Mouse (Mus musculus) hindbrain, embryonic 14.5 days (tissue): ENCODE measurements around the gene Vmn1r201. TPM values are rescaled to one million over a fixed set of nuclear protein-coding genes. Genes with fewer than 3 reads are reported as not detected.

ENCODE experiments used
- ATAC-seq: fragments of 200-750 bp; cut with Nextera tagmentation; 2 replicates; pipeline ENCODE4 v1.8.0; 2017; ENCODE audit warnings: moderate number of reproducible peaks, mild to moderate bottlenecking, moderate TSS enrichment, moderate library complexity; ENCODE audit not compliant: low FRiP score
- DNase-seq: peaks from one replicate; pipeline ENCODE4 v3.0.0-alpha.2; 2015; ENCODE audit warnings: low spot score
- H3K27ac ChIP-seq: fragments of 300-500 bp; sonication (generic); 2 replicates; pipeline ENCODE4 v1.5.1; 2014; ENCODE audit warnings: mild to moderate bottlenecking, moderate library complexity
- H3K27me3 ChIP-seq: fragments of 300-500 bp; sonication (generic); 2 replicates; pipeline ENCODE4 v1.6.1; 2014; ENCODE audit warnings: mild to moderate bottlenecking, low read length, mixed read lengths; ENCODE audit not compliant: control insufficient read depth, insufficient read depth
- H3K36me3 ChIP-seq: fragments of 300-500 bp; sonication (generic); replicated peaks from 2 replicates; pipeline ENCODE4 v1.6.1; 2014; ENCODE audit not compliant: control insufficient read depth, insufficient read depth
- H3K4me1 ChIP-seq: fragments of 300-500 bp; sonication (generic); replicated peaks from 2 replicates; pipeline ENCODE4 v1.6.1; 2014; ENCODE audit warnings: antibody characterized with exemption, low read length, mixed read lengths; ENCODE audit not compliant: control insufficient read depth, insufficient read depth
- H3K4me2 ChIP-seq: fragments of 300-500 bp; sonication (generic); replicated peaks from 2 replicates; pipeline ENCODE4 v1.6.1; 2014; ENCODE audit warnings: mild to moderate bottlenecking, moderate library complexity
- H3K4me3 ChIP-seq: fragments of 300-500 bp; sonication (generic); replicated peaks from 2 replicates; pipeline ENCODE4 v1.5.1; 2014; ENCODE audit warnings: mild to moderate bottlenecking, low read length
- H3K9ac ChIP-seq: fragments of 300-500 bp; sonication (generic); 2 replicates; pipeline ENCODE4 v1.6.1; 2014
- H3K9me3 ChIP-seq: fragments of 300-500 bp; sonication (generic); 2 replicates; pipeline ENCODE4 v1.6.1; 2016; ENCODE audit warnings: low read length; ENCODE audit not compliant: control insufficient read depth
- whole genome bisulfite sequencing: fragments of 180-500 bp; shearing (Covaris S2); extraction: QIAGEN DNeasy Blood & Tissue Kit; methylation state at CpG from one replicate; pipeline ENCODE4 v1.1.7; 2014; 5-methylcytosine and 5-hydroxymethylcytosine counted together
- polyA plus RNA-seq: library from polyadenylated mRNA; unstranded; fragments of >200 nt; fragmentation: Nextera tagmentation; extraction: Ambion mirVana; gene quantifications from 2 replicates; pipeline ENCODE4 v1.2.1, GENCODE M21; 2014

The Vmn1r201 gene
- polyA plus RNA-seq, result not detected in 2 replicates

- no peaks in the 10 kb centered on the region for H3K4me1 ChIP-seq
- H3K9ac ChIP-seq, result no peak within 1 kb of the TSS
- no peak within 1 kb of the TSS for H3K4me2 ChIP-seq
- H3K9me3 ChIP-seq, result no peaks in the 10 kb centered on the region
- H3K36me3 ChIP-seq, result no peaks in the 10 kb centered on the region
- no peak for ATAC-seq
- DNase-seq, result no peak
- no peak within 1 kb of the TSS for H3K27ac ChIP-seq
- H3K4me3 ChIP-seq, result no peak within 1 kb of the TSS
- H3K27me3 ChIP-seq, result no peaks in the 10 kb centered on the region
- 69% methylated on average over 1 of the region's 1 CpGs for WGBS
These were observed at the start of gene Vmn1r201 for GRCm38 (mm10) chr13:22471623-22472022. Gene Vmn1r201 (plus strand): TSS chr13:22471923.

- no peak overlapping the region for H3K27ac ChIP-seq
- DNase-seq, result no peak
- no peak for ATAC-seq
- H3K4me1 ChIP-seq, result no peaks in the 10 kb centered on the region
- no peaks in the 10 kb centered on the region for H3K9me3 ChIP-seq
- H3K4me3 ChIP-seq, result no peak overlapping the region
- H3K9ac ChIP-seq, result no peak overlapping the region
- no peaks in the 10 kb centered on the region for H3K27me3 ChIP-seq
- no peak overlapping the region for H3K4me2 ChIP-seq
- H3K36me3 ChIP-seq, result no peaks in the 10 kb centered on the region
These were observed 16.6 kb upstream of the Vmn1r201 start for GRCm38 (mm10) chr13:22455145-22455544.

DNA sequence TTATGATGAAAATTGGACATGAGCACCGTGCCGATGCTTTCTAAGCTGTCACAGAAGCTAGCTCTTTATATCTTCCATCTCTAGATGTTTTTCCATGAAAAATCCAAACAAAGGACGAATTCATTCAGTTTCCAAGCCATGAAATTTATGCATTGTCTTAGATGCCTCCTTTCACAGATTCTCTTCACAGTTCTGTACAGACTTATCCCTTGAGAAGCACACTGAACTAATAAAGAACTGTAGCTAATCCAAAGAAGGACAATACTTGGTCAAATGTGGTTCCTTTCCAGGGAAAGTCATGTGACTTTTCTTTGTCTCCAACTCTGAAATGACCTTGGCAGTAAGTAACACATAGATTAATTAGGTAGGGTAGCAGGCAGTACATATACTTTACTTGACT lies 30.7 kb downstream of the Vmn1r201 start:
- no peaks in the 10 kb centered on the region for H3K9me3 ChIP-seq
- no peaks in the 10 kb centered on the region for H3K36me3 ChIP-seq
- 39% methylated on average over 3 of the region's 3 CpGs for WGBS
- no peak overlapping the region for H3K9ac ChIP-seq
- DNase-seq, result no peak
- ATAC-seq, result no peak
- H3K4me2 ChIP-seq, result no peak overlapping the region
- H3K4me1 ChIP-seq, result no peaks in the 10 kb centered on the region
- H3K27ac ChIP-seq, result no peak overlapping the region
- H3K4me3 ChIP-seq, result no peak overlapping the region
- no peaks in the 10 kb centered on the region for H3K27me3 ChIP-seq

DNA sequence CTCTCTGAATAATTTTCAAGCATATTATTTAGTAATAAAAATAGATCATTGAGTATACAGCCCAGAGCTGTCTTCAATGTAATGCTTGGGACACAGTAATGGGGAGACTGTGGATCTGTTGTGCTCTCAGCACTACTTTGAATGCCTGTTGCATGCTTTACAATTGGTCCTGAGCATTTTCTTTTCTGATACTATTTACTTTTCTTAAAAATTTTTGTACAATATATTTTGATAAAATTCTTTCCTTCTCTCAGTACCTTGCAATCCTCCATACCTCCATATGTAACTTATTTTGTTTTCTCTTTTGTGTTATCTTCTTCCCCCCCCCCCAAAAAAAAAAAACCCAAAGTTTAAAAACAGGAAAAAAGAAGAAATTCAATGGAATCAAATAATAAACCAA lies 33.6 kb downstream of the Vmn1r201 start, which contains the start of gene Vmn1r202:
Gene Vmn1r202 (minus strand): TSS at position 101 of the 400 bp plus-strand sequence.
- no peaks in the 10 kb centered on the region for H3K9me3 ChIP-seq
- no peak for DNase-seq
- no peaks in the 10 kb centered on the region for H3K36me3 ChIP-seq
- H3K4me2 ChIP-seq, result no peak within 1 kb of the TSS
- no peaks in the 10 kb centered on the region for H3K27me3 ChIP-seq
- no peak within 1 kb of the TSS for H3K4me3 ChIP-seq
- H3K4me1 ChIP-seq, result no peaks in the 10 kb centered on the region
- H3K9ac ChIP-seq, result no peak within 1 kb of the TSS
- ATAC-seq, result no peak; the same call in 1 of the 2 replicates
- no peak within 1 kb of the TSS for H3K27ac ChIP-seq

GRCm38 (mm10) chr13:22517814-22518213 lies 46.1 kb downstream of the Vmn1r201 start, which contains the start of gene Vmn1r203:
Gene Vmn1r203 (plus strand): TSS chr13:22518114.
- Histone ChIP-seq H3K4me3 (no peak within 1 kb of the TSS), H3K27me3 (no peaks in the 10 kb centered on the region), H3K4me1 (no peaks in the 10 kb centered on the region), H3K9ac (no peak within 1 kb of the TSS), H3K36me3 (no peaks in the 10 kb centered on the region), H3K27ac (no peak within 1 kb of the TSS), H3K9me3 (no peaks in the 10 kb centered on the region), H3K4me2 (no peak within 1 kb of the TSS)
- ATAC-seq, result no peak
- no peak for DNase-seq

Other genes with a start within 250 kb of the Vmn1r201 start
- gene Vmn1r193, start 248.8 kb upstream of the Vmn1r201 start, polyA plus RNA-seq, result 0.14 TPM in 1 of 2 replicates, not detected in the other
- gene Vmn1r194, start 227.7 kb upstream of the Vmn1r201 start, polyA plus RNA-seq, result not detected in 2 replicates
- not detected in 2 replicates for gene Vmn1r195, start 201.4 kb upstream of the Vmn1r201 start, polyA plus RNA-seq
- gene Vmn1r196, start 182.0 kb upstream of the Vmn1r201 start, polyA plus RNA-seq, result not detected in 2 replicates
- not detected in 2 replicates for gene Vmn1r197, start 147.3 kb upstream of the Vmn1r201 start, polyA plus RNA-seq
- not detected in 2 replicates for gene Vmn1r198, start 121.6 kb upstream of the Vmn1r201 start, polyA plus RNA-seq
- gene Vmn1r199, start 92.1 kb upstream of the Vmn1r201 start, polyA plus RNA-seq, result not detected in 2 replicates
- 0.20 TPM in 1 of 2 replicates, not detected in the other for gene Vmn1r200, start 81.5 kb upstream of the Vmn1r201 start, polyA plus RNA-seq
- gene Vmn1r202, start 33.5 kb downstream of the Vmn1r201 start, polyA plus RNA-seq, result not detected in 2 replicates
- not detected in 2 replicates for gene Vmn1r203, start 46.2 kb downstream of the Vmn1r201 start, polyA plus RNA-seq
- not detected in 2 replicates for gene Vmn1r204, start 81.3 kb downstream of the Vmn1r201 start, polyA plus RNA-seq
- not detected in 2 replicates for gene Vmn1r205, start 121.1 kb downstream of the Vmn1r201 start, polyA plus RNA-seq
- gene Vmn1r206, start 152.3 kb downstream of the Vmn1r201 start, polyA plus RNA-seq, result not detected in 2 replicates